Mouse (Mus musculus) kidney, embryonic 14.5 days (tissue): ENCODE results near the gene Tpp1. TPM values are rescaled to one million over a fixed set of nuclear protein-coding genes. Genes with fewer than 3 reads are reported as not detected.
"Not testable (repeated sequence)": the region's sequence is repeated elsewhere in the genome, so short reads cannot be mapped to it uniquely, and the experiment has no call there.

Source experiments
- ATAC-seq: fragments of 200-750 bp; cut with Nextera tagmentation; 2 replicates; pipeline ENCODE4 v1.8.0; 2017; ENCODE audit warnings: moderate number of reproducible peaks, mild to moderate bottlenecking, moderate TSS enrichment, moderate library complexity; ENCODE audit not compliant: low FRiP score, low TSS enrichment
- H3K27ac ChIP-seq: fragments of 300-500 bp; sonication (generic); 2 replicates; pipeline ENCODE4 v1.5.1; 2014; ENCODE audit warnings: low read depth, mild to moderate bottlenecking, low read length, moderate library complexity, mixed read lengths
- H3K27me3 ChIP-seq: fragments of 300-500 bp; sonication (generic); 2 replicates; pipeline ENCODE4 v1.6.1; 2014; ENCODE audit warnings: mild to moderate bottlenecking, low read length; ENCODE audit not compliant: control insufficient read depth, insufficient read depth
- H3K36me3 ChIP-seq: fragments of 300-500 bp; sonication (generic); 2 replicates; pipeline ENCODE4 v1.6.1; 2014; ENCODE audit warnings: low read length, mixed read lengths; ENCODE audit not compliant: control insufficient read depth, insufficient read depth
- H3K4me1 ChIP-seq: fragments of 300-500 bp; sonication (generic); 2 replicates; pipeline ENCODE4 v1.6.1; 2014; ENCODE audit warnings: low read length, mixed read lengths; ENCODE audit not compliant: control insufficient read depth, insufficient read depth
- H3K4me2 ChIP-seq: fragments of 300-500 bp; sonication (generic); replicated peaks from 2 replicates; pipeline ENCODE4 v1.6.1; 2014; ENCODE audit warnings: low read depth, mild to moderate bottlenecking, low read length
- H3K4me3 ChIP-seq: fragments of 300-500 bp; sonication (generic); 2 replicates; pipeline ENCODE4 v1.5.1; 2014; ENCODE audit warnings: mild to moderate bottlenecking, low read length
- H3K9ac ChIP-seq: fragments of 300-500 bp; sonication (generic); 2 replicates; pipeline ENCODE4 v1.6.1; 2014; ENCODE audit warnings: low read depth, mild to moderate bottlenecking, low read length, moderate library complexity
- H3K9me3 ChIP-seq: fragments of 300-500 bp; sonication (generic); 2 replicates; pipeline ENCODE4 v1.6.1; 2016; ENCODE audit warnings: low read length; ENCODE audit not compliant: control insufficient read depth
- WGBS: fragments of 180-500 bp; shearing (Covaris S2); extraction: QIAGEN DNeasy Blood & Tissue Kit; methylation state at CpG from one replicate; pipeline ENCODE4 v1.1.7; 2014; 5-methylcytosine and 5-hydroxymethylcytosine counted together
- polyA plus RNA-seq: library from polyadenylated mRNA; unstranded; fragments of >200 nt; fragmentation: Nextera tagmentation; extraction: Ambion mirVana; gene quantifications from 2 replicates; pipeline ENCODE4 v1.2.1, GENCODE M21; 2014

Gene Tpp1
- polyA plus RNA-seq, 1 experiment from 2014 or later, result 86.4 TPM

DNA sequence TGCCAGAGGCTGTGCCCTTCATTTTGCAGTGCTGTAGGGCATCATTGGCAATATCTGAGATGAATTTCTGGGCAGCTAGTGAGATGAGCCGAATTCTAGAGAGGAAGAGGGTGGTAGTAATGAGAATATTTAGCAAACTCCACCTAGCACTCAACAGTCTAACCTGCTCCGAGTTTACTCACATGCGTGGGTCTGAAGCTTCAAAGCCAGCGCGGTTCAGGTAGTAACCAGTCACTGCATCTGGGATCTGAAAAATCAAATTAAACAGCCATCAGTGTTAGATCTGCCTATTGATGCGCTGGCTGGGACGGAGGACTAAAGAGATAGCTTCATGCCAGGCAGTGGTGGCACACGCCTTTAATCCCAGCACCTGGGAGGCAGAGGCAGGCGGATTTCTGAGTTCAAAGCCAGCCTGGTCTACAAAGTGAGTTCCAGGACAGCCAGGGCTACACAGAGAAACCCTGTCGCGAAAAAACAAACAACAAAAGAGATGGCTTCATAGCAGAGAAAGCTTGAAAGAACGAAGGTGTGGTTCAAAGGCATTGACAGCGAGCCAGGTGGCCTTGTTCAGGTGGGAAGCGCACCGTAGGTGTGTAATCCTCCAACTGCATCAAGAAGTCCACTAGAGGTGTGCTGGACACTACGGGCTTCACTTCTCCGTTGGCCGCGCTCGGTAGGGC, 8.6 kb downstream of the Tpp1 start:
- peak overlapping the region; percentile 76 for H3K4me2 ChIP-seq
- H3K27me3 ChIP-seq, H3K9me3 ChIP-seq, ATAC-seq: not testable (repeated sequence)
- H3K27ac ChIP-seq, result peak overlapping the region; percentile 80
- peak overlapping the region; percentile 96 for H3K9ac ChIP-seq
- peaks cover 53% of the 10 kb centered on the region for H3K36me3 ChIP-seq
- H3K4me1 ChIP-seq, result peaks cover 14% of the 10 kb centered on the region; the same call in 1 of the 2 replicates
- WGBS, result 33% methylated on average over 20 of the region's 20 CpGs
- H3K4me3 ChIP-seq, result peak overlapping the region; percentile 91

GRCm38 (mm10) chr7:105742539-105743215, 9.4 kb downstream of the Tpp1 start:
- H3K4me3 ChIP-seq, result peak overlapping the region; percentile 91; the same call in 1 of the 2 replicates
- H3K27me3 ChIP-seq, result not testable (repeated sequence)

GRCm38 (mm10) chr7:105741978-105742377, 10.1 kb downstream of the Tpp1 start:
- ATAC-seq, result no peak

More at GRCm38 (mm10) chr7:105742539-105743215, 9.4 kb downstream of the Tpp1 start:
- WGBS, result 80% methylated on average over 7 of the region's 7 CpGs
- not testable (repeated sequence) for ATAC-seq, H3K9ac ChIP-seq, H3K27ac ChIP-seq, H3K9me3 ChIP-seq
- H3K4me1 ChIP-seq, result peaks cover 19% of the 10 kb centered on the region
- H3K4me2 ChIP-seq, result peak overlapping the region; percentile 76; the same call in 1 of the 2 replicates
- H3K36me3 ChIP-seq, result peaks cover 48% of the 10 kb centered on the region

DNA sequence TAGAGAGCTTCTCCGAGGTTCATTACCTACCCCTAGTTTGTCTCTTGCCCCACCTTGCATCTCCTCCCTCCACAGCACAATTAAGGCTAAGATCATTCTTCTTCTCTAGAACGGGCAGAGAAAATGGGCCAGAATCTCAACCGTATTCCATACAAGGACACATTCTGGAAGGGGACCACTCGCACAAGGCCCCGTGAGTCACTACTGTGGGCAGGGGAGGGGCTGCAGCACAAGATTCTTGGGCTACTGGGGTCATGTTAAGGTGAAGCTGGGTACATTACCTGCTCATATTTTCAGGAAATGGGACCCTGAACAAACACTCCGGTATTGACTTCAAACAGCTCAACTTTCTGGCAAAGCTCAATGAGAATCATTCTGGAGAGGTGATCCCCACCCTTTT, 11.2 kb downstream of the Tpp1 start:
- ATAC-seq, result no peak
- WGBS, result 87% methylated on average over 6 of the region's 6 CpGs

More at GRCm38 (mm10) chr7:105741978-105742377, 10.1 kb downstream of the Tpp1 start:
- H3K4me3 ChIP-seq, result no peak overlapping the region
- no peak overlapping the region for H3K4me2 ChIP-seq
- no peaks in the 10 kb centered on the region for H3K9me3 ChIP-seq
- peaks cover 22% of the 10 kb centered on the region for H3K4me1 ChIP-seq
- no peaks in the 10 kb centered on the region for H3K27me3 ChIP-seq
- 95% methylated on average over 9 of the region's 9 CpGs for WGBS
- no peak overlapping the region for H3K27ac ChIP-seq
- H3K36me3 ChIP-seq, result peaks cover 44% of the 10 kb centered on the region
- H3K9ac ChIP-seq, result no peak overlapping the region

DNA sequence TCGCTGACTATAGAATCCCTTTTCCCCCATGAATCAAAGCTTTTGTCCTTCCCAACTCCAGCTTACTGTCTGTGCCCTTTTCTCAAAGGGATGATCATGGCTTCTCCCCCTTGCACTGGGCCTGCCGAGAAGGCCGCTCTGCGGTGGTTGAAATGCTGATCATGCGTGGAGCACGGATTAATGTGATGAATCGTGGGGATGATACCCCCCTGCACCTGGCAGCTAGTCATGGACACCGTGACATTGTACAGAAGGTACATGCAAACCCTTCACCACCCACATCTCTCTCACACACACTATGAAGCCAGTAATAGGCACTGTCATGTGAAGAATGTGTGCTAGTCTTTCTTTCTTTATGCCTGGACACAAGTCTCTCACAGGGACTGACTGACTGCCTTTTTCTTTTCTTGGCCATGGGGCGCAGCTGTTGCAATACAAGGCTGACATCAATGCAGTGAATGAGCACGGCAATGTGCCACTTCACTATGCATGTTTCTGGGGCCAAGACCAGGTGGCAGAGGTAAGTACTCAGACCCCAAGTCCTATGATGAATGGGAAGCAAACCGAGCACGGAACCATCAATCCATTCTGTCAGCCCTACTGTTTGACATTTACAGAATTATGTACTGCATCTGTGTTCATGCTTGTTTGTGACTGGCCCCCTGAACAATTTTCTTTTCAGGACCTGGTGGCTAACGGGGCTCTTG, 11.8 kb downstream of the Tpp1 start:
- Histone ChIP-seq H3K9ac (no peak overlapping the region), H3K27ac (peak overlapping the region; percentile 93; the same call in 1 of the 2 replicates), H3K9me3 (no peaks in the 10 kb centered on the region), H3K36me3 (peaks cover 37% of the 10 kb centered on the region), H3K4me3 (no peak overlapping the region), H3K27me3 (no peaks in the 10 kb centered on the region), H3K4me1 (peaks cover 22% of the 10 kb centered on the region), H3K4me2 (no peak overlapping the region)
- no peak for ATAC-seq
- 90% methylated on average over 13 of the region's 13 CpGs for WGBS

More for the DNA sequence above, 11.2 kb downstream of the Tpp1 start:
- Histone ChIP-seq H3K27me3 (no peaks in the 10 kb centered on the region), H3K4me3 (no peak overlapping the region), H3K27ac (no peak overlapping the region), H3K9ac (no peak overlapping the region), H3K4me2 (no peak overlapping the region), H3K4me1 (peaks cover 22% of the 10 kb centered on the region), H3K36me3 (peaks cover 37% of the 10 kb centered on the region), H3K9me3 (no peaks in the 10 kb centered on the region)

GRCm38 (mm10) chr7:105738948-105739347, 13.1 kb downstream of the Tpp1 start:
- 18% methylated on average over 3 of the region's 3 CpGs for WGBS
- ATAC-seq, result peak; percentile 75
- H3K4me2 ChIP-seq, result peak overlapping the region; percentile 50
- no peaks in the 10 kb centered on the region for H3K27me3 ChIP-seq
- H3K27ac ChIP-seq, result peak overlapping the region; percentile 93
- peaks cover 45% of the 10 kb centered on the region for H3K36me3 ChIP-seq
- H3K9me3 ChIP-seq, result no peaks in the 10 kb centered on the region
- H3K4me1 ChIP-seq, result peaks cover 27% of the 10 kb centered on the region
- peak overlapping the region; percentile 90; the same call in 1 of the 2 replicates for H3K4me3 ChIP-seq
- peak overlapping the region; percentile 44; the same call in 1 of the 2 replicates for H3K9ac ChIP-seq

DNA sequence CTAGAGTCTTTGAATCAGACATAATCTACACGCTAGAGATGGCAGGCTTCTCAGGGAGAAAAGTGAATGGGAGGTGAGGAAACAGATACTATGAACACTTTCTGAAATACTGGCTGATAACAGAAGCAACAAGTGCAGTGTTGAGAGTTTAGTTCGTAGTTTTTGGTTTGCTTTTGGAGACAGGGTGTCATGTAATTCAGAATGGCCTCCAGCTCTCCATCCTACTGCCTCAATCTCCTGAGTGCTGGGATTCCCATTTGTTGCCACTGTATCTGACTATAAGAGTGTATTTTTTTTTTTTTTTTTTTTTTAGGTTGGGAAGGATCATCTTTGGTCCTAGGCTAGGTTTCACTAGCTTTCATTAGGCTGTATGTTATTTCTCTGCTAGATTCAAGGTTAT, 13.7 kb downstream of the Tpp1 start:
- Histone ChIP-seq H3K27ac (peak overlapping the region; percentile 93), H3K4me3 (peak overlapping the region; percentile 90), H3K4me2 (peak overlapping the region; percentile 50), H3K9me3 (no peaks in the 10 kb centered on the region), H3K36me3 (peaks cover 52% of the 10 kb centered on the region), H3K27me3 (no peaks in the 10 kb centered on the region), H3K9ac (peak overlapping the region; percentile 44; the same call in 1 of the 2 replicates), H3K4me1 (peaks cover 24% of the 10 kb centered on the region)
- ATAC-seq, result no peak
- 76% methylated on average over 2 of the region's 2 CpGs for WGBS

- Histone ChIP-seq H3K4me1 (peaks cover 22% of the 10 kb centered on the region), H3K27me3 (no peaks in the 10 kb centered on the region), H3K36me3 (peaks cover 53% of the 10 kb centered on the region), H3K27ac (no peak overlapping the region; the same call in 1 of the 2 replicates), H3K9me3 (no peaks in the 10 kb centered on the region), H3K4me3 (peak overlapping the region; percentile 90), H3K4me2 (peak overlapping the region; percentile 50), H3K9ac (peak overlapping the region; percentile 90)
- no peak for ATAC-seq
- 21% methylated on average over 3 of the region's 3 CpGs for WGBS
Observed at GRCm38 (mm10) chr7:105737648-105738047, 14.4 kb downstream of the Tpp1 start.
